Mouse (Mus musculus) embryonic facial prominence, embryonic 15.5 days (tissue): ENCODE results near the gene Spata2. TPM values are rescaled to one million over a fixed set of nuclear protein-coding genes. Genes with fewer than 3 reads are reported as not detected.

ENCODE experiments used
- ATAC-seq: fragments of 200-750 bp; cut with Nextera tagmentation; 2 replicates; pipeline ENCODE4 v1.8.0; 2017; ENCODE audit warnings: low read depth, moderate TSS enrichment; ENCODE audit not compliant: insufficient number of reproducible peaks, low FRiP score, low TSS enrichment
- H3K27ac ChIP-seq: fragments of 300-500 bp; sonication (generic); replicated peaks from 2 replicates; pipeline ENCODE4 v1.5.1; 2015; ENCODE audit warnings: mild to moderate bottlenecking, inconsistent platforms
- H3K27me3 ChIP-seq: fragments of 300-500 bp; sonication (generic); 2 replicates; pipeline ENCODE4 v1.6.1; 2015; ENCODE audit warnings: inconsistent platforms
- H3K36me3 ChIP-seq: fragments of 300-500 bp; sonication (generic); 2 replicates; pipeline ENCODE4 v1.6.1; 2015; ENCODE audit warnings: mild to moderate bottlenecking, inconsistent platforms
- H3K4me1 ChIP-seq: fragments of 300-500 bp; sonication (generic); 2 replicates; pipeline ENCODE4 v1.6.1; 2015; ENCODE audit warnings: inconsistent platforms
- H3K4me2 ChIP-seq: fragments of 300-500 bp; sonication (generic); replicated peaks from 2 replicates; pipeline ENCODE4 v1.6.1; 2015; ENCODE audit warnings: mild to moderate bottlenecking, inconsistent platforms
- H3K4me3 ChIP-seq: fragments of 300-500 bp; sonication (generic); replicated peaks from 2 replicates; pipeline ENCODE4 v1.5.1; 2015; ENCODE audit warnings: mild to moderate bottlenecking, inconsistent platforms
- H3K9ac ChIP-seq: fragments of 300-500 bp; sonication (generic); 2 replicates; pipeline ENCODE4 v1.6.1; 2015; ENCODE audit warnings: inconsistent platforms
- H3K9me3 ChIP-seq: fragments of 300-500 bp; sonication (generic); replicated peaks from 2 replicates; pipeline ENCODE4 v1.6.1; 2016; ENCODE audit warnings: inconsistent platforms
- WGBS: fragments of 180-500 bp; shearing (Covaris S2); methylation state at CpG from one replicate; pipeline ENCODE4 v1.1.7; 2015; 5-methylcytosine and 5-hydroxymethylcytosine counted together
- polyA plus RNA-seq: library from polyadenylated mRNA; unstranded; fragments of >200 nt; fragmentation: Nextera tagmentation; extraction: Ambion mirVana; gene quantifications from 2 replicates; pipeline ENCODE4 v1.2.1, GENCODE M21; 2015

Spata2 gene
- polyA plus RNA-seq, 1 experiment from 2014 or later: 16.2 TPM

DNA sequence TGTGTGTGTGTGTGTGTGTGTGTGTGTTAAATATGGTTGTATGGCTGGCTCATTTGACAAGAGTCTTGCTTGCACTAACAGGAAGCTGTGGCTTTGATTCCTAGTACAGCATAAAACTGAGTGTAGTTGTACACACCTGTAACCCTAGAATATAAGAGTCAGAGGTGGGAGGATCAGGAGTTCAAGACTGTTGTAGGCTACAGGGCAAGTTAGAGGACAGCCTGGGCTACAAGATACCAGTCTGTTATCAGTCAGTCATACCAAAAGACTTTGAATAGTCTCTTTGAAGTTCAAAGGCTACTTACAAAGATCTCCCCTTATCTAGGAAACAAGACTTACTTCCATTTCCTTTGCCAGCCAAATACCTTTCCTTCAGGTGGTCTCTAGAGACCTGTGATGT, 41.2 kb upstream of the Spata2 start:
- no peaks in the 10 kb centered on the region; the same call in 1 of the 2 replicates for H3K36me3 ChIP-seq
- ATAC-seq: no peak
- no peak overlapping the region for H3K4me2 ChIP-seq
- peaks cover 15% of the 10 kb centered on the region; the same call in 1 of the 2 replicates for H3K27me3 ChIP-seq
- no peak overlapping the region for H3K9ac ChIP-seq
- H3K4me3 ChIP-seq: no peak overlapping the region
- H3K4me1 ChIP-seq: peaks cover 16% of the 10 kb centered on the region; the same call in 1 of the 2 replicates
- no peaks in the 10 kb centered on the region for H3K9me3 ChIP-seq
- H3K27ac ChIP-seq: no peak overlapping the region

- ATAC-seq: no peak
- WGBS: 19% methylated on average over 13 of the region's 13 CpGs
- H3K4me3 ChIP-seq: no peak overlapping the region
- no peaks in the 10 kb centered on the region for H3K9me3 ChIP-seq
- H3K9ac ChIP-seq: no peak overlapping the region
- H3K27me3 ChIP-seq: peaks cover 11% of the 10 kb centered on the region; the same call in 1 of the 2 replicates
- H3K4me2 ChIP-seq: no peak overlapping the region
- H3K27ac ChIP-seq: no peak overlapping the region
- H3K36me3 ChIP-seq: no peaks in the 10 kb centered on the region
- 0 out of 2 replicates have a peak, but pooled peaks cover 4% of the 10 kb centered on the region for H3K4me1 ChIP-seq
Measured at GRCm38 (mm10) chr2:167532131-167532530, 39.4 kb upstream of the Spata2 start.

DNA sequence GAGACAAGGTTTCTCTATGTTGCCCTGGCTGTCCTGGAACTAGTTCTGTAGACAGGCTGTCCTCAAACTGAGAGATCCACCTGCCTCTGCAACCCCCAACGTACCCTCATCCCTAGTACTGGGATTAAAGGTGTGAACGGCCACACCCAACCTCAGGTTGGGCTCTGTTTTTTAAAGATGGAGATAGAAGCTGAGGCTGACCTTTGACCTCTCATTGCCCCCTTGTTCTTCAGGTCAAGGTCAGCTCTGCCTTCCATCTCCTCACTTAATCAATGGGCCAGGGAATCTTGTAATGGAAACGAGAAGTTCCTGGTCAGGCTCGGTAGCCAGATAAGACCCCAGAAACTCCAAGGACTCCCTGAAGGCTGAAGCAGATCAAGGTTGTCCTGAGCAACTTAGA, 37.8 kb upstream of the Spata2 start:
- no peak for ATAC-seq
- Histone ChIP-seq H3K9me3 (no peaks in the 10 kb centered on the region), H3K27me3 (no peaks in the 10 kb centered on the region), H3K4me1 (no peaks in the 10 kb centered on the region), H3K36me3 (no peaks in the 10 kb centered on the region), H3K9ac (no peak overlapping the region), H3K4me2 (no peak overlapping the region), H3K27ac (no peak overlapping the region), H3K4me3 (no peak overlapping the region)
- 80% methylated on average over 4 of the region's 4 CpGs for WGBS

GRCm38 (mm10) chr2:167529935-167530513, 37.3 kb upstream of the Spata2 start:
- Histone ChIP-seq H3K4me1 (no peaks in the 10 kb centered on the region), H3K36me3 (no peaks in the 10 kb centered on the region), H3K9ac (no peak overlapping the region), H3K27ac (no peak overlapping the region), H3K4me3 (no peak overlapping the region), H3K9me3 (no peaks in the 10 kb centered on the region), H3K27me3 (no peaks in the 10 kb centered on the region), H3K4me2 (no peak overlapping the region)
- WGBS: 45% methylated on average over 5 of the region's 5 CpGs
- ATAC-seq: no peak

- no peak overlapping the region for H3K4me3 ChIP-seq
- H3K9me3 ChIP-seq: no peaks in the 10 kb centered on the region
- H3K27me3 ChIP-seq: no peaks in the 10 kb centered on the region
- H3K36me3 ChIP-seq: no peaks in the 10 kb centered on the region
- H3K4me1 ChIP-seq: no peaks in the 10 kb centered on the region
- ATAC-seq: no peak
- no peak overlapping the region for H3K4me2 ChIP-seq
- H3K27ac ChIP-seq: no peak overlapping the region
- H3K9ac ChIP-seq: no peak overlapping the region
- 16% methylated on average over 5 of the region's 5 CpGs for WGBS
Measured at GRCm38 (mm10) chr2:167528278-167528677, 35.6 kb upstream of the Spata2 start.

- Histone ChIP-seq H3K4me3 (no peak overlapping the region), H3K9ac (no peak overlapping the region), H3K36me3 (peaks cover 48% of the 10 kb centered on the region), H3K27me3 (no peaks in the 10 kb centered on the region), H3K27ac (no peak overlapping the region), H3K4me2 (no peak overlapping the region), H3K4me1 (no peaks in the 10 kb centered on the region), H3K9me3 (no peaks in the 10 kb centered on the region)
- WGBS: 73% methylated on average over 5 of the region's 5 CpGs
- ATAC-seq: no peak
Measured at GRCm38 (mm10) chr2:167519606-167520252, 27.0 kb upstream of the Spata2 start.

- Histone ChIP-seq H3K27ac (no peak overlapping the region), H3K9ac (no peak overlapping the region), H3K4me3 (no peak overlapping the region), H3K27me3 (no peaks in the 10 kb centered on the region), H3K9me3 (no peaks in the 10 kb centered on the region), H3K4me1 (no peaks in the 10 kb centered on the region), H3K36me3 (peaks cover 86% of the 10 kb centered on the region), H3K4me2 (no peak overlapping the region)
- WGBS: 88% methylated on average over 5 of the region's 5 CpGs
- no peak for ATAC-seq
Measured at GRCm38 (mm10) chr2:167515688-167516087, 23.0 kb upstream of the Spata2 start.

GRCm38 (mm10) chr2:167514641-167515040, 22.0 kb upstream of the Spata2 start:
- 94% methylated on average over 4 of the region's 4 CpGs for WGBS
- Histone ChIP-seq H3K4me2 (no peak overlapping the region), H3K9me3 (no peaks in the 10 kb centered on the region), H3K36me3 (peaks cover 88% of the 10 kb centered on the region), H3K27me3 (no peaks in the 10 kb centered on the region), H3K9ac (no peak overlapping the region), H3K27ac (no peak overlapping the region), H3K4me3 (no peak overlapping the region), H3K4me1 (no peaks in the 10 kb centered on the region)
- no peak for ATAC-seq

DNA sequence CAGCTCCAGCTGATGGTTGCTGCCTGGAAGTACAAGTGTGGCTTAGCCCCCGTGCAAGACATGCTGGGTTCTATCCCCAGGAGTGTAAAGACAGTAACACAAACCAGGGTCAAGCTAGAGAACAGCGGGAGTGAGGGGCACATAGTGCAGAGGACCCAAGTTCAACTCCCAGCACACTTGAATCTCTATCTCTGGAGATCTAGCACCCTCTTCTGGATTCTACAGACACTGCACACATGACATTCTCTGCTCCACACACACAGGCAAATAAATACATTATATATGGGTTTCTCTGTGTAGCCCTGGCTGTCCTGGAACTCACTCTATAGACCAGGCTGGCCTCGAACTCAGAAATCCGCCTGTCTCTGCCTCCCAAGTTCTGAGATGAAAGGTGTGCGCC, 20.3 kb upstream of the Spata2 start:
- Histone ChIP-seq H3K27me3 (no peaks in the 10 kb centered on the region), H3K9ac (no peak overlapping the region), H3K4me3 (no peak overlapping the region), H3K4me2 (no peak overlapping the region), H3K9me3 (no peaks in the 10 kb centered on the region), H3K4me1 (no peaks in the 10 kb centered on the region), H3K36me3 (peaks cover 95% of the 10 kb centered on the region), H3K27ac (no peak overlapping the region)
- no peak for ATAC-seq
- 89% methylated on average over 5 of the region's 5 CpGs for WGBS

- Histone ChIP-seq H3K4me1 (no peaks in the 10 kb centered on the region), H3K27ac (no peak overlapping the region), H3K36me3 (peaks cover 95% of the 10 kb centered on the region), H3K9me3 (no peaks in the 10 kb centered on the region), H3K4me3 (no peak overlapping the region), H3K27me3 (no peaks in the 10 kb centered on the region), H3K4me2 (no peak overlapping the region), H3K9ac (no peak overlapping the region)
- no peak for ATAC-seq
- WGBS: 93% methylated on average over 9 of the region's 9 CpGs
Measured at GRCm38 (mm10) chr2:167512365-167512764, 19.7 kb upstream of the Spata2 start.

DNA sequence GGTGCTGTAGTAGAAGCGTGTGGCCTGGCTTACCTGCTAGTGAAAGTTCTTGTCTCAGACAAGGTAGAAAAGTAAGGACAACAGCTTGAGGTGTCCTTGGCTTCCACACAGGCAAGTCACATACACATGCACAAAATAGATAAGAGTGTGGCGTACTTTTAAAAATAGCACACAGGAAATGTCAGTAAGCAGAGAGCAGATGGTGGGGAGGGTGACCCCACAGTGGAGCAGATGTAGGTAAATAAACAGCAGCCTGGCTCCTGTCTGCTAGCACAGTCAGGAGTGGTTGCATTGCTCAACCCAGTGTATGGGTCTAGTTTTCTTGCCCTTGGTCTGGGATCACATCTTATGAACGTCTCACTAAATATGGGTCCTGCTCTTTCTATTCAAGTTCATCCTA, 17.8 kb upstream of the Spata2 start:
- Histone ChIP-seq H3K9ac (no peak overlapping the region), H3K4me3 (no peak overlapping the region), H3K4me1 (peaks cover 11% of the 10 kb centered on the region), H3K4me2 (no peak overlapping the region), H3K9me3 (no peaks in the 10 kb centered on the region), H3K36me3 (peaks cover 85% of the 10 kb centered on the region), H3K27ac (no peak overlapping the region), H3K27me3 (no peaks in the 10 kb centered on the region)
- ATAC-seq: no peak
- 84% methylated on average over 3 of the region's 3 CpGs for WGBS

- no peak overlapping the region for H3K4me2 ChIP-seq
- peaks cover 66% of the 10 kb centered on the region for H3K36me3 ChIP-seq
- no peaks in the 10 kb centered on the region for H3K9me3 ChIP-seq
- H3K27ac ChIP-seq: no peak overlapping the region
- no peaks in the 10 kb centered on the region for H3K27me3 ChIP-seq
- ATAC-seq: no peak
- no peak overlapping the region for H3K4me3 ChIP-seq
- 93% methylated on average over 4 of the region's 4 CpGs for WGBS
- H3K9ac ChIP-seq: no peak overlapping the region
- H3K4me1 ChIP-seq: peaks cover 27% of the 10 kb centered on the region
Measured at GRCm38 (mm10) chr2:167508569-167508968, 15.9 kb upstream of the Spata2 start.
